Mouse (Mus musculus) midbrain, embryonic 12.5 days (tissue): ENCODE data around the gene Oasl1. TPM values are rescaled to one million over a fixed set of nuclear protein-coding genes. Genes with fewer than 3 reads are reported as not detected.
A peak's percentile ranks its signal among the peaks of the same experiment; 100 is the strongest.
"Not testable (repeated sequence)": the region's sequence is repeated elsewhere in the genome, so short reads cannot be mapped to it uniquely, and the experiment has no call there.

Experiments
- ATAC-seq: fragments of 200-750 bp; cut with Nextera tagmentation; 2 replicates; pipeline ENCODE4 v1.8.0; 2017; ENCODE audit warnings: low read depth, moderate TSS enrichment, moderate library complexity; ENCODE audit not compliant: low FRiP score
- H3K27ac ChIP-seq: fragments of 300-500 bp; sonication (generic); replicated peaks from 2 replicates; pipeline ENCODE4 v1.5.1; 2016; ENCODE audit warnings: mild to moderate bottlenecking
- H3K27me3 ChIP-seq: fragments of 300-500 bp; sonication (generic); 2 replicates; pipeline ENCODE4 v1.6.1; 2016; ENCODE audit warnings: mild to moderate bottlenecking
- H3K36me3 ChIP-seq: fragments of 300-500 bp; sonication (generic); 2 replicates; pipeline ENCODE4 v1.6.1; 2016
- H3K4me1 ChIP-seq: fragments of 300-500 bp; sonication (generic); 2 replicates; pipeline ENCODE4 v1.6.1; 2016
- H3K4me2 ChIP-seq: fragments of 300-500 bp; sonication (generic); replicated peaks from 2 replicates; pipeline ENCODE4 v1.6.1; 2016; ENCODE audit warnings: mild to moderate bottlenecking, moderate library complexity
- H3K4me3 ChIP-seq: fragments of 300-500 bp; sonication (generic); 2 replicates; pipeline ENCODE4 v1.5.1; 2016; ENCODE audit warnings: mild to moderate bottlenecking
- H3K9ac ChIP-seq: fragments of 300-500 bp; sonication (generic); replicated peaks from 2 replicates; pipeline ENCODE4 v1.6.1; 2016; ENCODE audit warnings: mild to moderate bottlenecking, moderate library complexity
- H3K9me3 ChIP-seq: fragments of 300-500 bp; sonication (generic); 2 replicates; pipeline ENCODE4 v1.6.1; 2016; ENCODE audit warnings: mild to moderate bottlenecking
- WGBS: fragments of 180-500 bp; shearing (Covaris S2); methylation state at CpG from one replicate; pipeline ENCODE4 v1.1.7; 2016; 5-methylcytosine and 5-hydroxymethylcytosine counted together
- polyA plus RNA-seq: library from polyadenylated mRNA; unstranded; fragments of >200 nt; fragmentation: Nextera tagmentation; extraction: Ambion mirVana; gene quantifications from 2 replicates; pipeline ENCODE4 v1.2.1, GENCODE M21; 2016

Gene Oasl1
- polyA plus RNA-seq, 1 experiment from 2014 or later = 0.19 TPM

DNA sequence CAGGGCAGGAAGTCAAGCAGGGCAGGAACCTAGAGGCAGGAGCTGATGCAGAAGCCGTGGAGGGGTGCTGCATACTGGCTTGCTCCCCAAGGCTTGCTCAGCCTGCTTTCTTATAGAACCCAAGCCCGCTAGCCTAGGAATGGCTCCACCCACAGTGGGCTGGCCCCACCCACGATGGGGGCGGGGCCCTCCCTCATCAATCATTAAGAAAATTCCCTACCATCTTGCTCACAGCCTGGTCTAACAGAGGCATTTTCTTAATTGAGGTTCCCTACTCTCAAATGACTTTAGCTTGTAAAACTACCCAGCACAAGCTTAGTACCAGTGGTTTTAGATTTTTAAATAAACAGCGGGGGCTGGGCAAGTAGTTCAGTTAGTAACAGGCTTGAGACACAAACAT lies 8.6 kb downstream of the Oasl1 start:
- H3K4me1 ChIP-seq = 0 out of 2 replicates have a peak, but pooled peaks cover 9% of the 10 kb centered on the region

DNA sequence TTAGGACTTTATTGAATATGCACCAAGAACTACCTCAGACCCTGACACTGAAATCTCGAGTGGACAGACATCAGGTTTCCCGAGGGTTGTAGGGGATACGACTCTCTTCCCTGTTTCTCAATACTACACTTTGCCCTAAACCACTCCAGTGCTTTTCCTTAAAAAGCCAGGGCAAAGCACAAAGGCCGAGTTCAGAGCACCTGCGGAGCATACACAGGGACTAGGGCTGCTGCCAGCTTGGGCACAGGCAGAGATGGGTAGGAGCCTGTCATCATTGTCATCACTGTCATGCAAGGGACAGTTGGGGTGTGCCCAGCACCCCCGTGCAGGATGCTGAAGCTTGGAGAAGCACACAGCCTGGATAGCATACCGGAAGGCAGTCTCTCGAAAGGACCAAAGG lies 10.2 kb downstream of the Oasl1 start:
- no peaks in the 10 kb centered on the region for H3K36me3 ChIP-seq
- H3K9ac ChIP-seq = no peak overlapping the region
- H3K4me2 ChIP-seq = no peak overlapping the region
- 0 out of 2 replicates have a peak, but pooled peaks cover 3% of the 10 kb centered on the region for H3K9me3 ChIP-seq
- WGBS = 88% methylated on average over 8 of the region's 8 CpGs
- no peaks in the 10 kb centered on the region for H3K27me3 ChIP-seq
- H3K27ac ChIP-seq = no peak overlapping the region
- ATAC-seq = no peak
- 0 out of 2 replicates have a peak, but pooled peaks cover 9% of the 10 kb centered on the region for H3K4me1 ChIP-seq
- H3K4me3 ChIP-seq = no peak overlapping the region

More for the DNA sequence above, 8.6 kb downstream of the Oasl1 start:
- no peak for ATAC-seq
- Histone ChIP-seq H3K4me2 (no peak overlapping the region), H3K27ac (no peak overlapping the region), H3K36me3 (no peaks in the 10 kb centered on the region), H3K9ac (no peak overlapping the region), H3K27me3 (no peaks in the 10 kb centered on the region), H3K9me3 (0 out of 2 replicates have a peak, but pooled peaks cover 3% of the 10 kb centered on the region), H3K4me3 (no peak overlapping the region)
- 69% methylated on average over 5 of the region's 5 CpGs for WGBS

- H3K27me3 ChIP-seq = no peaks in the 10 kb centered on the region
- no peak for ATAC-seq
- no peaks in the 10 kb centered on the region for H3K36me3 ChIP-seq
- H3K4me2 ChIP-seq = no peak overlapping the region
- WGBS = 31% methylated on average over 3 of the region's 3 CpGs
- H3K9ac ChIP-seq = no peak overlapping the region
- no peak overlapping the region for H3K27ac ChIP-seq
- 0 out of 2 replicates have a peak, but pooled peaks cover 9% of the 10 kb centered on the region for H3K4me1 ChIP-seq
- H3K9me3 ChIP-seq = 0 out of 2 replicates have a peak, but pooled peaks cover 3% of the 10 kb centered on the region
- H3K4me3 ChIP-seq = no peak overlapping the region
Measured at GRCm38 (mm10) chr5:114935838-114936237, 12.8 kb downstream of the Oasl1 start.

DNA sequence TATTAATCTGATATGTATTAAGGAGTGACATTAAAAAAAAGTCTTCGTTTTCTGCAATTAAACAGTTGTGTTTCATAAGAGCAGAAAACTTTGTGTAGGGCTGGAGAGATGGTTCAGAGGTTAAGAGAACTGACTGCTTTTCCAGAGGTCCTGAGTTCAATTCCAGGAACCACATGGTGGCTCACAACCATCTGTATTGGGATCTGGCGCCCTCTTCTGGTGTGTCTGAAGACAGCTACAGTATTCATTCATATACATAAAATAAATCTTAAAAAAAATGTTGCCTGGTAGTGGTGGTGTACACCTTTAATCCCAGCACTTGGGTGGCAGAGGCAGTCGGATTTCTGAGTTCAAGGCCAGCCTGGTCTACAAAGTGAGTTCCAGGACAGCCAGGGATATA lies 18.1 kb downstream of the Oasl1 start:
- H3K9me3 ChIP-seq, H3K27ac ChIP-seq, H3K4me2 ChIP-seq, H3K4me3 ChIP-seq, H3K27me3 ChIP-seq, H3K4me1 ChIP-seq, H3K9ac ChIP-seq, ATAC-seq, H3K36me3 ChIP-seq: not testable (repeated sequence)
- 57% methylated on average over 3 of the region's 3 CpGs for WGBS

DNA sequence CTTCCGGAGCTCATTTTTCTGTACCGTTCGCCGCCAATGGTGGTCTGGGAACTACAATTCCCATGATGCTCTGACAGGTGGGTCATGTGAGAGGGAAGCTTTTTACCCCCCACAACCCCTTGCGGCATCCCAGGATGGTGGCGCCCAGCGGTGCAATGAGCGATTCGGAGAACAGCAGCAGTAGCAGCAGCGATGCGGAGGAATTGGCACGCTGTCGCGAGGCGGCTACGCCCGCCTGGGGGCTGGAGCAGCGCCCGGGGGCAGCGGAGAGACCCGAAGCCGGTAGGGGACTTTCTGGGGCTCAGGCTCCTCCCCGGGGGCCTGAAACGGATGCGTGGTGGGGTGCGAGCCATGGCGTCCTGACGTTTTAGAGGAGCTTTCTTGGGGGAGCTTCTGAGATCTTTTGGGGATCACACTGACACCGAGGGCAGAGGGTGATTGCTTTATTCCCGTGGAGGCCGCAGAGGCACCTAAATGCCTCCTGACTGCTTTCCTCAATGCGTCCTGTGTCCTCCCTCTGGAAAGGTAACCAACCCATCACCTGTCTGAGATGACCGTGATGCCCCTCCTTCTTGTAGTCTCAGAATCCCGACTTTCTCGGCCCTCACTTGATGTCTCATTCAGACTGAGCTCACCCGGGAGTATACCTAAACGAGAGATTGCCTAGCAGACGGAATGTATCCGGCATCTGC lies 19.2 kb downstream of the Oasl1 start, which contains the start of gene 2210016L21Rik:
Gene 2210016L21Rik (plus strand): TSS at position 85 of the 692 bp plus-strand sequence.
- Histone ChIP-seq H3K4me3 (peak within 1 kb of the TSS; percentile 70), H3K27me3 (no peaks in the 10 kb centered on the region), H3K9ac (peak within 1 kb of the TSS; percentile 78), H3K9me3 (no peaks in the 10 kb centered on the region), H3K36me3 (peaks cover 18% of the 10 kb centered on the region), H3K27ac (peak within 1 kb of the TSS; percentile 72), H3K4me2 (peak within 1 kb of the TSS; percentile 62), H3K4me1 (peaks cover 4% of the 10 kb centered on the region; the same call in 1 of the 2 replicates)
- WGBS = 2% methylated on average over 39 of the region's 39 CpGs
- peak; percentile 91 for ATAC-seq

DNA sequence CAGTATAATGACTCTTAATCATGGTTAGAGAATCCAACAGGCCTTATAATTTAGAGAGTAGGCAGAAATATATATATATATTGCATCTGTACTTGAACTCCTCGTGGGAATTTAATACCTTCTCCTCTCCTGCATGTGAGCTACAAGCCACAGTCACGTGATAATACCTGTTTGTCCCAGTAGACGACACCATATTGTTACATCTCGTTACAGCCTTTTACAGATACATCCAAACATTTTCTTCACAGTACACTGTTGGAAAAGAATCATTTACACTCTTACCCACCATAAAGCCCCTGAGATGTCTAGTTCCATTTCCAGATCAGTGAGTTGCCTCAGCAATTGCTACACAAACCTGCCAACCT lies 19.7 kb downstream of the Oasl1 start:
- 41% methylated on average over 4 of the region's 4 CpGs for WGBS
- Histone ChIP-seq H3K9me3 (no peaks in the 10 kb centered on the region), H3K4me3 (peak overlapping the region; percentile 70), H3K4me1 (peaks cover 4% of the 10 kb centered on the region; the same call in 1 of the 2 replicates), H3K36me3 (peaks cover 23% of the 10 kb centered on the region), H3K9ac (peak overlapping the region; percentile 78), H3K27me3 (no peaks in the 10 kb centered on the region), H3K4me2 (peak overlapping the region; percentile 62), H3K27ac (no peak overlapping the region)
- ATAC-seq = no peak

DNA sequence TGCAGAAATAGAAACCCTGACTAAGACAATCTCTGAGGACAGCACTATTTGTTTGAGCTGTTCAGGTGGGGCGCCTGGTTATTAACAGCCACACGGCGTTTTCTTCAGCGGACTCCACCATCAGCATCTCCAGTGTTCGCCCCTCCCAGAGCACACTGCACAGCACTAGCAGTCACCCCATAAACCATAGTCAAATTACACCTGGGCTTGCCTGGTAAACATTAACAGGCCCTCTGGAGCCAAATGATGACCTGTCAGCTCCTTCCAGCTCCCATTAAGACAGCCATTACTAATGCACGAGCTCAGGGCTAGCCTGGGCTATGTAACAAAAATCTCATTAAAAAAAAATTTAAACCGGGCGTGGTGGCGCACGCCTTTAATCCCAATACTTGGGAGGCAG lies 22.0 kb downstream of the Oasl1 start:
- ATAC-seq = no peak
- Histone ChIP-seq H3K27ac (no peak overlapping the region), H3K4me3 (no peak overlapping the region), H3K36me3 (peaks cover 45% of the 10 kb centered on the region), H3K9me3 (no peaks in the 10 kb centered on the region), H3K9ac (no peak overlapping the region), H3K27me3 (no peaks in the 10 kb centered on the region), H3K4me1 (peaks cover 7% of the 10 kb centered on the region; the same call in 1 of the 2 replicates), H3K4me2 (no peak overlapping the region)
- WGBS = 97% methylated on average over 10 of the region's 10 CpGs

DNA sequence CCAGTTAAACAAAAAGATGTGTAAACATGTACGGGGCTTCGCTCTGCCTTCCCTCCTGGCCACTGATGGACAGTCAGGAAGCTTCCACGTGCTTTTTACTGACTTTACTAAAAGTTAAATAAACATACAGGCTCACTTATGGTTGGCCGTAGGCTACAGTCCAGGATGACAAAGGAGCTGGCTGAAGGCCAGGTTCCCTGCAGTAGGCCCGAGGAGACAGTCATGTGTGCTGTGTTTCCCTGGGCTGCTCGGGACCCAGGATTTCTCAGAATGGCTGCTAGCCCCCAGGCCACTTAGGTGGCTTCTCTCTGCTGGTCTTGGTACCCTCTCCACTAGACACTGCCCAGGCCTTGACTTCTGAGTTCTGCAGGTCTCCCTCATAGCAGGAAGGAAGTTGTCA lies 25.9 kb downstream of the Oasl1 start:
- no peaks in the 10 kb centered on the region for H3K27me3 ChIP-seq
- no peak for ATAC-seq
- H3K36me3 ChIP-seq = peaks cover 45% of the 10 kb centered on the region
- no peak overlapping the region for H3K4me3 ChIP-seq
- H3K9me3 ChIP-seq = no peaks in the 10 kb centered on the region
- H3K27ac ChIP-seq = peak overlapping the region; percentile 35; the same call in 1 of the 2 replicates
- H3K4me1 ChIP-seq = 0 out of 2 replicates have a peak, but pooled peaks cover 3% of the 10 kb centered on the region
- WGBS = 76% methylated on average over 6 of the region's 6 CpGs
- H3K4me2 ChIP-seq = no peak overlapping the region
- H3K9ac ChIP-seq = no peak overlapping the region

- 63% methylated on average over 5 of the region's 5 CpGs for WGBS
Measured at GRCm38 (mm10) chr5:114949316-114949715, 26.3 kb downstream of the Oasl1 start.

DNA sequence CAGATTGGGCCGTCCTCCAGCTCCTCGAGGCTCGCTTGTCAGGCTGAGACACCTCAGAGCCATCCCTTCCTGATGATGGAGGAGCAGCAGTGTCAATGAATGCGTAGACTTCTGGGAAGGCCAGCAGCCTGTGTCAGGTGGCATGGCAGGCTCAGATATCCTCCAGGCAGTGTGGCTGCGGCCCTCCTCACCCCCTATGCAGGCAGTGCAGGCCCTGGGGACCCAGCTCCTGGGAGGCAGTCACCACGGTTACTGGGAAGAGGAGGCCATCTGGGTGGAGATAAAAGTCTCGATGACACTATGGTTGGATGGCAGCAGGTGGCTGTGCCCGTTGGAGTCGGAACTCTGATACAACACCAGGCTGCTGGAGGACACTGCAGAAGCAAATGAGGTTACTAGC lies 26.8 kb downstream of the Oasl1 start:
- Histone ChIP-seq H3K4me2 (no peak overlapping the region), H3K27me3 (no peaks in the 10 kb centered on the region), H3K4me1 (0 out of 2 replicates have a peak, but pooled peaks cover 3% of the 10 kb centered on the region), H3K27ac (0 out of 2 replicates have a peak overlapping the region, but pooled peaks have one; percentile 35), H3K9me3 (no peaks in the 10 kb centered on the region), H3K4me3 (no peak overlapping the region), H3K9ac (no peak overlapping the region), H3K36me3 (peaks cover 45% of the 10 kb centered on the region)
- no peak for ATAC-seq
- WGBS = 80% methylated on average over 9 of the region's 9 CpGs

More at GRCm38 (mm10) chr5:114949316-114949715, 26.3 kb downstream of the Oasl1 start:
- Histone ChIP-seq H3K27me3 (no peaks in the 10 kb centered on the region), H3K4me3 (no peak overlapping the region), H3K27ac (peak overlapping the region; percentile 35; the same call in 1 of the 2 replicates), H3K4me1 (0 out of 2 replicates have a peak, but pooled peaks cover 3% of the 10 kb centered on the region), H3K9me3 (no peaks in the 10 kb centered on the region), H3K9ac (no peak overlapping the region), H3K4me2 (no peak overlapping the region), H3K36me3 (peaks cover 45% of the 10 kb centered on the region)
- no peak for ATAC-seq

DNA sequence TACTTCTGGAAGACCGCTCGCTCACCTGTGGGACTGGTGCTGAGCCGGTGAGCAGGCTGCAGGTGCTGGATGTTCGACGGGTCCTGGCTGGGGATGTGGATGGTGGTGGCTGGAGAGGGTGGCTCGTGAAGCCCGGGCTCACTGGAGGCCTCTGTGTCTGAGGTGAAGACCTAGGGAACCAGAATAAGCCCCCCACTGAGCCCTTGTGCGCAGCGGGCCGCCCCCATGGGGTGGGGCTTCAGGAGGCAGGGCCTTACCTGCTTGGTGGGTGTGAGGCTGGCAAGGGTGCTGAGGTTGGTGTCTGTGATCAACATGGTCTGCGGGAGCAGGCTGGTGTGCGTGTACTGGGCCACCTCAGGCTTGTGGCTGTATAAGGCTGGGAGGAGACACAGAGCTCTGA lies 27.6 kb downstream of the Oasl1 start:
- WGBS = 64% methylated on average over 12 of the region's 12 CpGs
- H3K36me3 ChIP-seq = peaks cover 42% of the 10 kb centered on the region

DNA sequence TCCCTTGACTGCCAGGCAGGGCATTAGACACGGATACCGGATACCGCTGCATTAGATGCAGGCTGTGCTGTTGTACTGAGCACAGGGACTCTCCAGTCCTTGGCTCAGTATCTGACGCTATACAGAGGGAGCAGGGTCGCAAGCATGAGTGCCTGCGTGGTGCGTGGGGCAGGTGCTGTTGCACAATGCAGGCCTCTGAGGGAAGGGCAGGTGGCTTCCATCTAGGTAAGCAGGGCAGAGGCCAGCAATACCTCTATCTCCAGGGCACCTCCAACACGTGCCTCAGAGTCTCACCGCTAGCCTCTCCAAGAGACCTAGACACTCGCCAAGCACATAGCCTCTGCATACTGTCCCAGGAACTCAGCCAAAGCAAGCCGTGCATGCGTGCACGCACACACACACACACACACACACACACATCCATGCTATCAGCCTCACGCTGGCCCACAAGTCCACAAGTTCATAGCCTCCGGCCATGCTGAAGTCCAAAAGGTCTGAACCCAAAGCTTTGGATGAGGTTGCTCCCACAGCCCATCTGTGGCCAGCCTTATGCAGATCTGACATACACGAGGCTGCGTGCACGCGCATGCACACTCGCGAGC lies 28.3 kb downstream of the Oasl1 start:
- Histone ChIP-seq H3K9me3 (no peaks in the 10 kb centered on the region), H3K9ac (no peak overlapping the region), H3K4me3 (no peak overlapping the region), H3K4me1 (0 out of 2 replicates have a peak, but pooled peaks cover 3% of the 10 kb centered on the region), H3K4me2 (no peak overlapping the region), H3K27me3 (no peaks in the 10 kb centered on the region), H3K27ac (no peak overlapping the region), H3K36me3 (peaks cover 35% of the 10 kb centered on the region)
- ATAC-seq = no peak
- 89% methylated on average over 21 of the region's 21 CpGs for WGBS

More for the DNA sequence above, 27.6 kb downstream of the Oasl1 start:
- no peak overlapping the region for H3K27ac ChIP-seq
- no peak overlapping the region for H3K4me2 ChIP-seq
- no peaks in the 10 kb centered on the region for H3K27me3 ChIP-seq
- H3K4me3 ChIP-seq = no peak overlapping the region
- no peaks in the 10 kb centered on the region for H3K9me3 ChIP-seq
- no peak for ATAC-seq
- H3K9ac ChIP-seq = no peak overlapping the region
- H3K4me1 ChIP-seq = 0 out of 2 replicates have a peak, but pooled peaks cover 3% of the 10 kb centered on the region
